Mouse (Mus musculus): Measurements from ENCODE around the gene Hmgb2.
"Not testable (repeated sequence)": the region's sequence is repeated elsewhere in the genome, so short reads cannot be mapped to it uniquely, and the experiment has no call there.

The Hmgb2 gene

DNA sequence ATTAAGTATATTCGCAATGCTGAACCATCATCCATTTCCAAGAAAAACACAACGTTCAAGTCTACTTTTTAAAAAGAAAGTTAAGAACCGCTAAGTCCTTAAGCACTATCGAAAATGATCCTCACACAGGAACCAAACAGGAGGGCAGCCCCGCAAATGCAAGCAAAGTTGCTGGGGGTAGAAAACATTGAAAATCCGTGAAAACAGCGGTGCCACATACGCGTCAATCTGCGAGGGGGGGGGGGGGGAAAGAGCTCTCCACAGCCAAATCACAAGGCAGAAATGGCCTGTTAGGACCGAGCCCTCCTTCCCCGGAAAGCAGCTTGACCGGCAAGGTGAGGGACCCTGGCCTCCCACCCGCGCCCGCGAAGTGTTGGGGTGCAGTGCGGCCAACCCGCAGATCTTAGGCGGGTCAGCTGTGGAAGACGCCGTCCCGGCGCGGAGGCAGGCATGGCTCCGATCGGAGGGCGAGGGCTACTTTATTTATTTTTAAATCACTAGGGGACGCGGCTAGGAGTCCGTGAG is 854 bp upstream of the Hmgb2 start:
- DNase-seq (ENCODE audit: low read depth): no peak

DNA sequence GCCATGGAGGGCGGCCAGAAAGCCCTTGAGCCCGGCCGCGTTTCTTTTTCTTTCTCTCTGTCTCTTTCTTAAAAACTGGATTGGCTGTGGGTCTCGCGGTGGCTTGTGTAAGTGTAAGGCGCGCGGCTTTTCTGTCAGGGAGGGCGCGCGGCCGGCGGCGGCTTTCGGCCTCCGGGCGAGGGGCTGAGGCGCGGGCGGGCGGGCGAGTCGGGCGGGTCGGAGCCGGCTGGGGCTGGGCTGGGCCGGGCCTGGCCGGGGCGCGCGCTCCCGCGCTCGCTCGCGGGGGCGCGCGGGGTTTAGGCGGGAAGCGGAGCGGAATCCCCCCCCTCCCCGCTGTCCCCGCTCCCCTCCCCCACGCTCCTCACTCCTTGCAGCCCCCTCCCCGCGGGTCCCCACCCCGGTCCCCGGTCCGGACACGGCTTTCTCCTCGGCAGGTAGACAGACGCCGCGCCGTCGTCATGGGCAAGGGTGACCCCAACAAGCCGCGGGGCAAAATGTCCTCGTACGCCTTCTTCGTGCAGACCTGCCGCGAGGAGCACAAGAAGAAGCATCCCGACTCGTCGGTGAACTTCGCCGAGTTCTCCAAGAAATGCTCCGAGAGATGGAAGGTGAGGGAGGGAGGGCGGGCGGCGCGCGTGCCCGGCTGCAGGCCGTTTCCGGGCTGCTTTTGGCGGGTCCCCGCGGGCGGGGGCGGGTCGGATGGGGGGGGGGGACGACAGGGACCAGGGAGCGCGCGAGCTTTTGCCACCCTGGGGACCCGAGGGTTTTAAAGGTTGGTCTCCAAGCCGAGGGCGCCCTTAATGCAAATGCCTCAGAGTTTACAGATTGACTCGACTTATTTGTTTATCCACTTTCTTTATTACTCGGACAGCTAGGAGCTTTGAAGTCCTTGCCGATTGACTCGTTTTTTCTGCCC is 692 bp downstream of the Hmgb2 start:
- DNase-seq (ENCODE audit: low read depth): no peak

DNA sequence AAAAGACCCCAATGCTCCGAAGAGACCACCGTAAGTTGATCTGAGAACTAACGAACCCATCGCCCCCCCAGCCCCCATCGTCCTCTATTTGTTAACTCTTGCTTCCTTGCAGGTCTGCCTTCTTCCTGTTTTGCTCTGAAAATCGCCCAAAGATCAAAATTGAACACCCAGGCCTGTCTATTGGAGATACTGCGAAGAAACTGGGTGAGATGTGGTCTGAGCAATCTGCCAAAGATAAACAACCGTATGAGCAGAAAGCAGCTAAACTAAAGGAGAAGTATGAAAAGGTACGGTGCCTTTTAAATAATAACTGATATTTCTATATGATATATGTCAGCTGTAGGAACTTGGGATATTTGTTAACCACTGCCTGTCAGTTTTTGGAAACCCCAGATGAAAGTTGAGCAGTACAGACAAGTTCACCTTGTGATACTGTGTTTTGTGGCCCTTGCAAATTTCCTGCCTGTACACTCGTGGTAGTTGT is 1.5 kb downstream of the Hmgb2 start:
- not testable (repeated sequence) for DNase-seq (ENCODE audit: low read depth)

DNA sequence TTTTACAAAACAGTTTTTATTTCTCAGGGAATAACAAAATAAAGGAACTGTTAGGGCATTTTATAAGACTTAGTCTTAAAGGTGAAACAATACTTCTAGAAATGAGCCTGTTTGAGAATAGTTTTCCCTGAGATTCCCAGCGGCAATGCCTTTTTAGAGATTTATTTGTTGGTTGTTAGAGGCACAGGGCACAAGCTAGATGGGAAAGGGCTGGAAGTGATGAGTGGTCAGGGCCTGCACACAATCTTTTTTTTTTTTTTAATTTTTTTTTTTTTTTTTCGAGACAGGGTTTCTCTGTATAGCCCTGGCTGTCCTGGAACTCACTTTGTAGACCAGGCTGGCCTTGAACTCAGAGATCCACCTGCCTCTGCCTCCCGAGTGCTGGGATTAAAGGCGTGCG is 5.0 kb downstream of the Hmgb2 start:
- not testable (repeated sequence) for DNase-seq (ENCODE audit: low read depth)

DNA sequence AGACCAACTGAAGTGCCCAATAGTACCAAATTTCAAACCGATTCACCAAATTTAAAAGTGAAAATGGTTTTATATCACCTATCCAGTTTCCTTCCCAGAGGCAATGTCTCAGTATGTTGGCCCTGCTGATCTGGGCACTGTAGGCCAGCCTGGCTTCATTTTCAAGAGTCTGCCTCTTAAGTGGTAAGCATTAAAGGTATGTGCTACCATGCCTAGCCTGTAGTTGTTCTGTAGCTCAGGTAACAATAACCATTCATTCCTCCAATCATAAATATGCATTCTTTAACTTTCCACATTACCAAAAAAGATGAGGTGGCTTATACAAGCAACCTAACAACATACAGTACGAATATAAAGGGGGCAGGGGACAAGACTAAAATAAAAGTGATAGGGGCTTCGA is 6.0 kb downstream of the Hmgb2 start:
- no peak for DNase-seq (ENCODE audit: low read depth)

DNA sequence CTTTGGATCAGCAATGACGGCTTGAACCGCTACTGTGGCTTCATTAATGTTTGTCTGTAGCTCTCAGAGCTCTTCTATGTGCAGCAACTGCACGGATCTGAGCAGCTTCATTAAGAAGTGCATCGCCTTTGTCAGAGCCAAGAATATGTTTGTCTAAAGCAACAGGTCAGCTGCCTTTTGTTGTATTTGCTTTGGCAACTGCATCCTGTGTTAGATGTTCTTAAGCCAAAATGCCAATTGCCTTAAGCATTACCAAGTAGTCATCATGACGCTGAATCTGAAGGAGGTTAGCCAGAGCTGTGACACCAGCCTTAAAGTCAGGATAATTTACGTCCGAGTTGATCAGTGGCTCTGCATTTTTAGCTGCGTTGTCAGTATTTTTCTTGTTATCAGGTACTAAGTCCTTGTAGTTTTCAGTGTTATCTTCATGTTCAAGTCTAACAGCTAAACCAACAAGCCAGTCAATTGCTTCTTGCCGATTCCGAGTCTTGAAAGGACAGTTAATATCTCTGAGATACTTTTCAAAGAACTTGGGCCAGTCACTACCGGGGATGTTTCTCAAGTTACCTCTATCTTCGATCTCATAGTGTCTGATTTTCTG is 8.6 kb downstream of the Hmgb2 start:
- peak; percentile 61 for DNase-seq (ENCODE audit: low read depth)

DNA sequence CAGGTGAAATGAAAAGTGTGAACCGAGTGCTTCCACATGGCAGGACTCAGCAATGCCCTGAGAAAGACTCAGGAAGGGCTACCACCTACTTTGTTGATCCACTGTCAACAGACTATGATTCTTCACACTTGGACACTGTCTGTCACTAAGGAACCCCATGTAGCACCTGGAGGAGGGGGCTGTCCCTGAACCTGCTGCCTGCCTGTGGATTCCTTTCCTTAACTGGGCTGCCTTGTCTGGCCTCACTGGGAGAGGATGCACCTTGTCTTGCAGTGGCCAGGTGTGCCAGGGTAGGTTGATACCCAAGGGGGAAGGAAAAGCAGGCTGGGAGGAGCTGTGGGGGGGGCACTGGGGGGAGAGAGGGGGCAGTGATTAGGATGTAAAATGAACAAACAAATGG is 16.3 kb downstream of the Hmgb2 start:
- DNase-seq (ENCODE audit: low read depth): no peak

DNA sequence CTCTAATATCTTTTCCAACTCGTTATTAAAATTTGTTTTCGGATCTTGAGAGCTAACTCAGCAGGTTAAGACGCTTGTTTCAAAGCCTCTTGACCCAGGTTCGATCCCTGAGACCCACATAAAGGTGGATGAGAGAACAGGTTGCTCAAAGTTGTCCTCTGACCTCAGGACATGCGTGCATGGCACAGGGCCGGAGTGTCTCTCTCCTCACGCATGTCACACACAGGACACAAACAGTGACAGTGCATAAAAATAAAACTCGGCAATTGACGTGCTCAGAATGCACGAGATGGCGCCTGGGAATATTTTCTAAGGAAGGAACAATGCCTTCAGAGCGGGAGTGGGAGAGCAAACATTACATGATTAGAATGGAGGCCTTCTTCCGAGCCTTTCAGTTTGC is 18.5 kb downstream of the Hmgb2 start:
- no peak for DNase-seq (ENCODE audit: low read depth)

DNA sequence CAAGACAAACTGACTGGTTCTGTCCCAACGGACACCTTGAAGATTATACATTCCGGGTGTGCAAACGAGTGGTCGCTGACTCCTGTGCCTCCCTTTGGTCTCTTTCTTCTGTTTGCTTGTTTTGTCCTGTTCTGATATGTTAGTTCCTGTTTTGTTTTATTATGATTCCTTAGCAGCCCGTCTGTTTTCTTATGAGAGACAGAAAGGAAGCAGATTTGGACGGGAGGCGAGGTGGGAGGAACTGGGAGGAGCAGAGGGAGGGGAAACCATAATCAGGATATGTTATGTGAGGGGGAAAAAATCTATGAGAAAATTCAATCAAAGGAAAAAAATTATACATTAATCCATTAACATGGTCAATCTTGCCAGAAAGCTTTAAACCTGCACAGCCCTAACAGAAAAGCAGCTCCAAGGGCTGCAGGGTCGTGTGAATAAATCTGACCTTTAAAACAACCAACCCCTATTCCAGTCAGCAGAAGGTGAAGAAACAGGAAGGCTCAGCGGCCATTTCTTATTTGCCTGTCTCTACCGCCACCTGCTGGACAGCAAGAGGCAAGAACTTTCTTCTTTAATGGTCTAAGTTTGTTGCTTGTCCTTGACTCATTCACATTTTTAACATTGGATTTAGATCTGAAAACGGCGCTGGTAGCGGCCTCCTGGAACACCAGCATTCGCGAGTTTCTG is 19.1 kb downstream of the Hmgb2 start:
- peak; percentile 78 for DNase-seq (ENCODE audit: low read depth)

DNA sequence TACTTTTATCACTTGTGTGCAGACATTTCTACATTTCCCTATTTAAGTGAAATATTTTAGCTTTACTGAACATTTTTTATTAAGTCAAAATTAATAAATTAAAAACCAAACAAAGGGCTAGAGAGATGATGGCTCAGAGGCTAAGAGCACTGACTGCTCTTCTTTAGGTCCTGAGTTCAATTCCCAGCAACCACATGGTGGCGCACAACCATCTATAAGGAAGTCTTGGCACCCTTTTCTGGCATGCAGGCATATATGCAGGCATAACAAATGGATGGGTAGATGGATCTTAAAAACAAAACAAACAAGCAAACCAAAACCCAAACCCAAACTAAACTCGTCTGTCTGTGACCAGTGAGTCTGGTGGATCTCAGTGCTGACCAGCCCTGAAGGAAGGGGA is 20.5 kb downstream of the Hmgb2 start:
- DNase-seq (ENCODE audit: low read depth): no peak

DNA sequence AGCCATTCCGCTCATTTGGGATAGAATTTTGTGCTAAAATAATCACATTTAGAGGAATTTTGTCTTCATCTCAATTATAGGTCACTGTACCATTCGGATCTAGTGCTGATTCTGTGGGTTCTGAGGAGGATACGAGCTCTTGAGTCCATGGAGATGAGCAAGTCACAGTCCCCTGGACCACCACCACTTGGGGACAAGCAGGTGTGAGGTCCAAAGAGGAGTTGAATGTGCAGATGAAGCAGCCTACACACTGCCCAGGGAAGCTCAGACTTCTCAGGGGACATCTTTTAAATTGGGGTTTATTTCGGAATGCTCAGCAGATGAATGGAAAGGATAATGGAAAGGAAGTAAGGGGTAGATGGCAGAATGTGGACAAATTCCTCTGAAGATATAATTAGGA is 21.4 kb downstream of the Hmgb2 start:
- DNase-seq (ENCODE audit: low read depth): no peak

DNA sequence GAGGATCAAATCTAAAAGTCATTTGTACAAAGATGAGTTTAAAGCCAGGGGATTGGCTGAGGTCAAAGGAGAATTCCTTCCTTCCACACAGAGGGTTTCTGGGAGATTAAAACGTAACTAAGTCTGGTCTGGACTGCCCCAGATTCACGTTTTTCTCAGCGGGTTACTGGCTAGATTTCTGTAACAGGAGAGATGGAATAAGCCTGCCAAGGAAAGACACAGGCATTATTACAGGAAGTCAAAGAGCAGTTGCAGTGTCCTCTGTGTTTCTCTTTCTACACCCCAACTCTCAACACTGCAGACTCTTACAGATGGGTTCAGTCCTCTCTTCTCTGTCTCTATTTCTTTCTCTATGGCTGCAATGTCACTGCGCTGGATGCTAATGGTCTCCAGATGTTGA is 22.8 kb downstream of the Hmgb2 start:
- DNase-seq (ENCODE audit: low read depth): no peak

DNA sequence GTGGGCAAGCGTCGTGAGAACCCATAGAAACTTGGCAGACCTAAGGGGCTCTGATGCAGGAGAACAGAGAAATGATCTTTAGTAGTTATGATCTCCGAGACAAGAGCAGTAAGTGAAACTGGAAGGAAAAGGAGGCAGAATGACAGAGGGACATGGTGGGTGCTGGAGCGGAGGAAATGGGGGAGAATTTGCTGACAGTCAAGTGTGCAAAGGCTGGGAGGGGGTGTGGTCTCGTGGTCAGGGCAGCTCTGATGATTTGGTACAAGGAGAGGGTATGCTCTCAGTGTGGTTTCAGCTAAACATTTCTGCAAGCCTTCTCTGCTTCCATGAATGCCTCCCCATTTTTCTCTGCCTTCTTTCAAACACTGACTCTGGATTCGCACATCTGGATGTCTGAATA is 24.5 kb downstream of the Hmgb2 start:
- no peak for DNase-seq (ENCODE audit: low read depth)

DNA sequence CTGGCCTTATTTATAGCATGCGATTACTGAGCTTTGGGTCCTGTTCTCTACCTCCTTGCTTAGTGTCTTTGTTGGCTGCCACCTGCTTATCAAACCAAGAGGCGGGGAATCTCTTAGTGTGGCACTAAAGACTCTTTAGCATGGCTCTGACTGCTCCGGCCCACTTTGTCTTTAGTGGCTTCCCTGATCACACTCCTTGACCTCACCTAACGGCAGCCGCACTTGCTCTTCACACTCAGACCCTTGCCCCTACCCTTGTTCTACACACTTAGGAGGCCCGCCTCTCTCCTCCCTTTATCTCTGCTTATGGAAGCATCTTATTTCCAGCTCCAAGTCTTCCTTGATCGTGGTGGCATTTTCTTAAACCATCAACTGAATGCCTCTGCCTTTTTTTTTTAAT is 26.9 kb downstream of the Hmgb2 start:
- DNase-seq (ENCODE audit: low read depth): no peak

DNA sequence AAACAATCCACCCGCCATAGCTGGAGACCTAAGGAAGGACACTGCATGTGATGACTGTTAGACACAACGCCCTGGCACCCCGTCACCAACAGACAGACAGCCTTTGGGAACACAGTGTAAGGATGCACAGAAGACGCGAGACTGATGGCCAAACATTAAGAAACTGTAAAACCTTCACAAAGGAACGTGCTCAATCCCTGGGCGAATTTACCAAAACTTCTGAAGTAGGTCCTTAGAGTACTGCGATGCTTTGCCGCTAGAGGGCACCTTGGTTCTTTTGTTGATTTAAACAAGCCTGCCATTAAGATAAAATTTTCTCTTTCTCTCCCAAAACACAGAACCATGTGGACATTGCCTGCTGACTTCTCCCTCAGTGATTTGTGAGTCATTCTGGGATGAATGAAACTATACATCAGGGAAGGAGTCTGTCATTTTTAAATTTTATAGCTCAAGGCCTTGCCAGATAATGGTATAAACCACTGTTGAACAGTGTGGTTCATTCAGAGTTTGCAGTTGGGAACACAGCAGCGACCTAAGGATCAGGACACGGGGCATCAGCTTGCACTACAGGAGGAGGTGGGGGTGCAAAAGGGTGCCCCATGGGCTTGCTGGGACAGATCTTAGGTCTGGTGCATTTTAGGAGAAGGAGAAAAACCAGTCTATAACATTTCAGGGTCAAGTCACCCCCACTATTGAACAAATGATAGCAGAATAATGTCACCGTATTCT is 28.6 kb downstream of the Hmgb2 start:
- DNase-seq (ENCODE audit: low read depth): no peak

DNA sequence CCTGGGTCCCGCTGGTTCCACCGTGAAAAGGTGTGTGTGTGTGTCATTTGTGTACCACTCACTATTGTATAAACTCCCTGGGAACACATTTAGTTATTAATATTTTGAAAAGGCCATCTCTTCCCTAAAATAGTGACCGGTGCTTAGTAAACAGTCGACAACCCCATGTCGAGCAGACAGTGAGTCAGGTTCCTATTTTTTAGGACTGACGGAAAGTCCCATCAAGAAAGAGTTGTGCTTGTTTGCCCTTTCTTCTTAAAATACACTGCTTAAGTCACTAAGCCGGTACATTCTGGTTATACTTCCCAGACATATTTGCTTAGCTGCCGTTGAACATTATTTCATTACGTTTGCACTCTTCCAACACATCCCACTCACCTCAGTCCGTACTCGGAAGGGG is 29.2 kb downstream of the Hmgb2 start:
- DNase-seq (ENCODE audit: low read depth): no peak

DNA sequence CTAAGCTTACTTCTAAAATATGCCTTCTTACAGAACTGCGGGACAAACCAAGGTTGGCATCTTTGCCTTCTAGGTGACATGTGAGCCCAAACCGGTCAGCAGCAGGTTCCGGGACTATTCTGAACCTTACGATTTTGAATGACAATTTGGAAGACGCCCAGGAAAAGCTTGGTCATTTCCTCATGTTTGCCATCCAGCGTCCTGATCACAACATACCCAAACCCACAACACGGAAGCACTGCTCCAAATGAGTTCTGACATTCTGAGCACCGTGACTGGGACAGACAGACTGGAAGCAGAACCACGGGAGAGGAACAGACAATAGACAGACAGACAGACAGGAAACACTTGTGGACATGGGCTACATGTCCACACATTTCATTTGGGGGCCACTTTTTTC is 29.7 kb downstream of the Hmgb2 start:
- no peak for DNase-seq (ENCODE audit: low read depth)

DNA sequence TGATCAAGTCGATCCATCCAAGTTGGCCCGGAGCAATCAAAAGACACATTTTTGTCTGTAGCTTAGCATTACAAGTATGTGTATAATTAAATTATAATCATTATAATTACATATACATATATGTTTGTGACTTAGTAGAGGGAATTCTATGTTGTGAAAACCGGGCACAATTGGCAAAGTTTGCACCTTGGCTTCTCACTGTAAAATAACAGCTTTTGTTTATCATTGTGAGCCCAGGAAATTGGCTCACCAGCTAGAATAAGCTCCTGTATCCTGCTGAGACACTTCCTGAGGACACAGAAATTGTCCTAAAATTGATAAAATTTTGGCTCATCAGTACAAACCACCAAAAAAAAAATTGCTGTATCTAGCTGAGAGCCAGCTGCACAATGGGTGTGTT is 34.7 kb downstream of the Hmgb2 start:
- no peak for DNase-seq (ENCODE audit: low read depth)

DNA sequence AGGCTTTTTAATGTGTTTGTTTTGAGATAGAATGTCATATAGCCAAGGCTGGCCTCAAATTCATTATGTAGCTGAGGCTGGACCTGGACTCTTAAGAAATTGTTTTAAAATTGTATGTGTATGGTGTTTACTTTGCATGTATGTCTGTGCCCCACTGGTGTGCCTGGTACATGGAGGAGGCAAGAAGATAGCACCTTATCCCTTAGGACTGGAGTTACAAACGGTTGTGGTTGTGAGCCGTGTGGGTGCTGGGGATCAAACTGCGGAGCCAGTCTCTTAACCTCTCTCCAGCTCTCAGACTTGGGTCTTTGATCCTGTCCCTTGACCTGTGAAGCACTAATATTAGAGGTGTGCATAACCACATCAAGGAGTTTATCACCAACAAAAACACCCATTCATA is 35.1 kb downstream of the Hmgb2 start:
- no peak for DNase-seq (ENCODE audit: low read depth)

DNA sequence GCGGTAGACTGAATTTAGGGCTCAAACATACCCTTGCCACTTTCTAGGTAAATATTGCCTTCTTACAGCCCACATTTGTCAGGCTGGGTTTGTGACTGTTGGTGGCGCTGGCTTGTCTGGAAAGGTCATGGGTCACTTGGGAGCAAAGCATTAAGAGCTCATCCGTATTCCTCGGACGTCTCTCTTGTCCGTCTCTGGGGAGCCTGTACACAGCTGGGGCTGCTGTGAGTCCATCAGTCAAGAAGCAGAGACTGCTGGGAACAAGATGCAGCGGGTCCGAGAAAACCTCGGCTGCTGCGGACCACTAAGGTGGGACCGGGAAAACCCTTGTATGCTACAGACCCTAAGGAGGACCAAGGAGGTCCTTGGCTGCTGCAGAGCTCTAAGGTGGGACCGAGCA is 35.9 kb downstream of the Hmgb2 start:
- no peak for DNase-seq (ENCODE audit: low read depth)

DNA sequence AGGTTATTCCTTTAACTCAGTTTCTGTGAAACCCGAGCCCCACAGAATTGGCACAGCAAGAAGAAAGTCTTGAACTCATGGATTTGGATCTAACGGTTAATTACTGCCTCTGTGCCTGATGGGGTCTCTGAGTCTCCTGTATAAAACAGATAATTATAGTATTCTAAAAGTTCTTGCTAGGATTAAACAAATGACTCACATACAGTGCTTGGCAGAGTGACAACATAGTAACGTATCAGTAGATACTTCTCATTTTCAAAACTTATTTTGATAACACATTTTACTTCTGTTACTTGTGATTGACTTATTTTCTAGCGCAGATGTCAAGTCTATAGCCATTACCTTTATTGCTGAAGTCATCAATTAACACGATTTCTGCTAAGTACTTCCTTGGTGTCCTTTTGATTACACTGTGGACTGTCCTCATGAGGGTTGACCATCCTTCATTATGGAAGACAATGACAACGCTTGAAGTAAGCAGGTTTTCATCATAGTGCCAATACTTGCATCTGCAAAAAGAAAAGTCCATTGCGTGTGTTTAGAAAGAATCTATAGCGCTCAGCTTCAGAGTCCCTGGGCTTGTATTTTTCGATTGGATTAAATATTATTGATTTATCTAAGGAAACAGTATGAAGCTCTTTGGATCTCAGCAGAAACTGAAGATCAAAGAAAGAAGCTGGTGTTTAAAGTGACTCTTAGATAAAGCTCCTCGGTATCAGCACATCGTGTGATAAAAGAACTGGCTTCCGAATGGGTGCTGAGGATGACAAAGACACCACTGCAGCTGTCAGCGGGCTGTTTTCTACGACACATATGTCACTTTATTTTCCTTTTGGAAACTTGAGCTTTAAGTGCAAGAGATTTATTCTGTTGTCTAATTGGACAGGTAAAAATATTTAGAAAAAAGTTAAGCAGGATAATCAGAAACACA is 40.7 kb downstream of the Hmgb2 start:
- no peak for DNase-seq (ENCODE audit: low read depth)
